Mouse (Mus musculus): ENCODE measurements around the gene Dnm3. TPM values are rescaled to one million over a fixed set of nuclear protein-coding genes. Genes with fewer than 3 reads are reported as not detected.

Gene Dnm3
- polyA plus RNA-seq, 1 experiment from 2014 or later, result 2.8 TPM

GRCm38 (mm10) chr1:162294572-162294910 lies 183.3 kb downstream of the Dnm3 start:
- no peaks in the 10 kb centered on the region for H3K27me3 ChIP-seq (ENCODE audit: control insufficient read depth, insufficient read depth, low read depth, low read length)
- no peak overlapping the region for H3K4me3 ChIP-seq (ENCODE audit: low read length)
- H3K27ac ChIP-seq (ENCODE audit: low read length), result peak overlapping the region; percentile 74
- 45% methylated on average over 4 of the region's 4 CpGs for WGBS
- no peak overlapping the region for H3K4me2 ChIP-seq (ENCODE audit: low read depth, low read length)
- H3K9me3 ChIP-seq (ENCODE audit: control insufficient read depth, low read length), result no peaks in the 10 kb centered on the region
- H3K9ac ChIP-seq (ENCODE audit: low read length), result no peak overlapping the region
- H3K36me3 ChIP-seq (ENCODE audit: control insufficient read depth, insufficient read depth, low read length), result no peaks in the 10 kb centered on the region
- ATAC-seq (ENCODE audit: low read depth), result peak; percentile 72; the same call in 1 of the 2 replicates
- peaks cover 9% of the 10 kb centered on the region for H3K4me1 ChIP-seq (replicated peaks; ENCODE audit: control insufficient read depth, insufficient read depth, low read length)

- Histone ChIP-seq H3K4me2 (ENCODE audit: low read depth, low read length) (no peak overlapping the region), H3K4me3 (ENCODE audit: low read length) (no peak overlapping the region), H3K4me1 (replicated peaks; ENCODE audit: control insufficient read depth, insufficient read depth, low read length) (peaks cover 9% of the 10 kb centered on the region), H3K36me3 (ENCODE audit: control insufficient read depth, insufficient read depth, low read length) (no peaks in the 10 kb centered on the region), H3K27me3 (ENCODE audit: control insufficient read depth, insufficient read depth, low read depth, low read length) (no peaks in the 10 kb centered on the region), H3K27ac (ENCODE audit: low read length) (peak overlapping the region; percentile 74), H3K9me3 (ENCODE audit: control insufficient read depth, low read length) (no peaks in the 10 kb centered on the region), H3K9ac (ENCODE audit: low read length) (no peak overlapping the region)
- WGBS, result 43% methylated on average over 4 of the region's 4 CpGs
- ATAC-seq (ENCODE audit: low read depth), result peak; percentile 68
Observed at GRCm38 (mm10) chr1:162293732-162294571, 183.9 kb downstream of the Dnm3 start.

GRCm38 (mm10) chr1:162286910-162287309 lies 190.9 kb downstream of the Dnm3 start:
- no peak overlapping the region for H3K4me3 ChIP-seq (ENCODE audit: low read length)
- H3K27ac ChIP-seq (ENCODE audit: low read length), result no peak overlapping the region
- H3K36me3 ChIP-seq (ENCODE audit: control insufficient read depth, insufficient read depth, low read length), result no peaks in the 10 kb centered on the region
- H3K9me3 ChIP-seq (ENCODE audit: control insufficient read depth, low read length), result no peaks in the 10 kb centered on the region
- no peaks in the 10 kb centered on the region for H3K27me3 ChIP-seq (ENCODE audit: control insufficient read depth, insufficient read depth, low read depth, low read length)
- no peak for ATAC-seq (ENCODE audit: low read depth)
- no peak overlapping the region for H3K4me2 ChIP-seq (ENCODE audit: low read depth, low read length)
- no peaks in the 10 kb centered on the region for H3K4me1 ChIP-seq (replicated peaks; ENCODE audit: control insufficient read depth, insufficient read depth, low read length)
- H3K9ac ChIP-seq (ENCODE audit: low read length), result no peak overlapping the region
- 51% methylated on average over 6 of the region's 6 CpGs for WGBS

- Histone ChIP-seq H3K36me3 (ENCODE audit: control insufficient read depth, insufficient read depth, low read length) (no peaks in the 10 kb centered on the region), H3K9ac (ENCODE audit: low read length) (no peak overlapping the region), H3K27me3 (ENCODE audit: control insufficient read depth, insufficient read depth, low read depth, low read length) (no peaks in the 10 kb centered on the region), H3K27ac (ENCODE audit: low read length) (no peak overlapping the region), H3K4me3 (ENCODE audit: low read length) (no peak overlapping the region), H3K4me1 (replicated peaks; ENCODE audit: control insufficient read depth, insufficient read depth, low read length) (no peaks in the 10 kb centered on the region), H3K9me3 (ENCODE audit: control insufficient read depth, low read length) (no peaks in the 10 kb centered on the region), H3K4me2 (ENCODE audit: low read depth, low read length) (no peak overlapping the region)
- ATAC-seq (ENCODE audit: low read depth), result no peak
- 24% methylated on average over 7 of the region's 7 CpGs for WGBS
Observed at GRCm38 (mm10) chr1:162281981-162282381, 195.9 kb downstream of the Dnm3 start.

GRCm38 (mm10) chr1:162280052-162280451 lies 197.8 kb downstream of the Dnm3 start:
- no peaks in the 10 kb centered on the region for H3K27me3 ChIP-seq (ENCODE audit: control insufficient read depth, insufficient read depth, low read depth, low read length)
- no peak overlapping the region for H3K4me3 ChIP-seq (ENCODE audit: low read length)
- no peak for ATAC-seq (ENCODE audit: low read depth)
- 96% methylated on average over 4 of the region's 4 CpGs for WGBS
- no peaks in the 10 kb centered on the region for H3K36me3 ChIP-seq (ENCODE audit: control insufficient read depth, insufficient read depth, low read length)
- H3K4me2 ChIP-seq (ENCODE audit: low read depth, low read length), result no peak overlapping the region
- H3K4me1 ChIP-seq (replicated peaks; ENCODE audit: control insufficient read depth, insufficient read depth, low read length), result no peaks in the 10 kb centered on the region
- H3K9ac ChIP-seq (ENCODE audit: low read length), result no peak overlapping the region
- no peak overlapping the region for H3K27ac ChIP-seq (ENCODE audit: low read length)
- no peaks in the 10 kb centered on the region for H3K9me3 ChIP-seq (ENCODE audit: control insufficient read depth, low read length)

GRCm38 (mm10) chr1:162276011-162276410 lies 201.8 kb downstream of the Dnm3 start:
- no peaks in the 10 kb centered on the region for H3K27me3 ChIP-seq (ENCODE audit: control insufficient read depth, insufficient read depth, low read depth, low read length)
- no peaks in the 10 kb centered on the region for H3K4me1 ChIP-seq (replicated peaks; ENCODE audit: control insufficient read depth, insufficient read depth, low read length)
- H3K9me3 ChIP-seq (ENCODE audit: control insufficient read depth, low read length), result no peaks in the 10 kb centered on the region
- H3K4me2 ChIP-seq (ENCODE audit: low read depth, low read length), result no peak overlapping the region
- ATAC-seq (ENCODE audit: low read depth), result peak; percentile 73
- no peak overlapping the region for H3K4me3 ChIP-seq (ENCODE audit: low read length)
- no peak overlapping the region for H3K27ac ChIP-seq (ENCODE audit: low read length)
- WGBS, result 78% methylated on average over 1 of the region's 1 CpGs
- H3K9ac ChIP-seq (ENCODE audit: low read length), result no peak overlapping the region
- no peaks in the 10 kb centered on the region for H3K36me3 ChIP-seq (ENCODE audit: control insufficient read depth, insufficient read depth, low read length)

GRCm38 (mm10) chr1:162274674-162275248 lies 203.1 kb downstream of the Dnm3 start:
- H3K27ac ChIP-seq (ENCODE audit: low read length), result no peak overlapping the region
- no peaks in the 10 kb centered on the region for H3K9me3 ChIP-seq (ENCODE audit: control insufficient read depth, low read length)
- WGBS, result 90% methylated on average over 11 of the region's 11 CpGs
- H3K4me3 ChIP-seq (ENCODE audit: low read length), result no peak overlapping the region
- no peaks in the 10 kb centered on the region for H3K27me3 ChIP-seq (ENCODE audit: control insufficient read depth, insufficient read depth, low read depth, low read length)
- no peak for ATAC-seq (ENCODE audit: low read depth)
- no peaks in the 10 kb centered on the region for H3K36me3 ChIP-seq (ENCODE audit: control insufficient read depth, insufficient read depth, low read length)
- no peak overlapping the region for H3K4me2 ChIP-seq (ENCODE audit: low read depth, low read length)
- no peaks in the 10 kb centered on the region for H3K4me1 ChIP-seq (replicated peaks; ENCODE audit: control insufficient read depth, insufficient read depth, low read length)
- no peak overlapping the region for H3K9ac ChIP-seq (ENCODE audit: low read length)

GRCm38 (mm10) chr1:162256912-162257607 lies 220.8 kb downstream of the Dnm3 start:
- peak; percentile 71 for ATAC-seq (ENCODE audit: low read depth)

GRCm38 (mm10) chr1:162254944-162255343 lies 222.9 kb downstream of the Dnm3 start:
- no peak overlapping the region for H3K4me2 ChIP-seq (ENCODE audit: low read depth, low read length)
- no peak for ATAC-seq (ENCODE audit: low read depth)
- H3K36me3 ChIP-seq (ENCODE audit: control insufficient read depth, insufficient read depth, low read length), result no peaks in the 10 kb centered on the region
- no peak overlapping the region for H3K4me3 ChIP-seq (ENCODE audit: low read length)
- no peaks in the 10 kb centered on the region for H3K9me3 ChIP-seq (ENCODE audit: control insufficient read depth, low read length)
- peaks cover 2% of the 10 kb centered on the region; the same call in 1 of the 2 replicates for H3K4me1 ChIP-seq (replicated peaks; ENCODE audit: control insufficient read depth, insufficient read depth, low read length)
- no peaks in the 10 kb centered on the region for H3K27me3 ChIP-seq (ENCODE audit: control insufficient read depth, insufficient read depth, low read depth, low read length)
- H3K27ac ChIP-seq (ENCODE audit: low read length), result no peak overlapping the region
- no peak overlapping the region for H3K9ac ChIP-seq (ENCODE audit: low read length)
- WGBS, result 24% methylated on average over 5 of the region's 5 CpGs

More at GRCm38 (mm10) chr1:162256912-162257607, 220.8 kb downstream of the Dnm3 start:
- H3K36me3 ChIP-seq (ENCODE audit: control insufficient read depth, insufficient read depth, low read length), result no peaks in the 10 kb centered on the region
- no peak overlapping the region for H3K4me2 ChIP-seq (ENCODE audit: low read depth, low read length)
- WGBS, result 46% methylated on average over 6 of the region's 6 CpGs
- H3K9me3 ChIP-seq (ENCODE audit: control insufficient read depth, low read length), result no peaks in the 10 kb centered on the region
- H3K9ac ChIP-seq (ENCODE audit: low read length), result no peak overlapping the region
- H3K27me3 ChIP-seq (ENCODE audit: control insufficient read depth, insufficient read depth, low read depth, low read length), result no peaks in the 10 kb centered on the region
- H3K4me1 ChIP-seq (replicated peaks; ENCODE audit: control insufficient read depth, insufficient read depth, low read length), result peaks cover 2% of the 10 kb centered on the region; the same call in 1 of the 2 replicates
- no peak overlapping the region for H3K4me3 ChIP-seq (ENCODE audit: low read length)
- no peak overlapping the region for H3K27ac ChIP-seq (ENCODE audit: low read length)
